Mouse (Mus musculus) CH12.LX (cell line): Measurements from ENCODE around the gene Wt1. TPM values are rescaled to one million over a fixed set of nuclear protein-coding genes. Genes with fewer than 3 reads are reported as not detected.

Experiments used
- DNase-seq: peaks from one replicate; pipeline ENCODE4 v3.0.0-alpha.2; 2013; ENCODE audit errors: extremely low read depth
- H3K27ac ChIP-seq: 2 replicates; pipeline ENCODE4 v1.5.1; 2012; ENCODE audit warnings: low read depth, mild to moderate bottlenecking, control low read depth, moderate library complexity; ENCODE audit not compliant: insufficient read depth
- H3K27me3 ChIP-seq: replicated peaks from 2 replicates; pipeline ENCODE3; 2012; ENCODE audit warnings: inconsistent platforms
- H3K36me3 ChIP-seq, 2 experiments: replicated peaks in 1 of 2; 2 replicates each; pipeline versions ENCODE3 to v1.6.1; 2012; ENCODE audit warnings: inconsistent platforms in 1 of 2, low read length in 1 of 2, mild to moderate bottlenecking in 1 of 2, mixed read lengths in 1 of 2, moderate library complexity in 1 of 2; ENCODE audit not compliant: control insufficient read depth in 1 of 2, insufficient read depth in 1 of 2
- H3K4me1 ChIP-seq, 2 experiments: 2 replicates each; pipeline ENCODE4 v1.6.1; 2012; ENCODE audit warnings: inconsistent platforms in 1 of 2, moderate library complexity in 1 of 2; ENCODE audit not compliant: insufficient read depth in 2 of 2, control insufficient read depth in 1 of 2
- H3K4me2 ChIP-seq: 2 replicates; pipeline ENCODE4 v1.6.1; 2012; ENCODE audit warnings: low read depth, mild to moderate bottlenecking, control low read depth; ENCODE audit not compliant: poor library complexity, insufficient read depth, severe bottlenecking
- H3K4me3 ChIP-seq, 3 experiments: fragments of 150-350 bp in 1 of 3; sonication (generic) in 1 of 3; replicated peaks in 1 of 3; 2 replicates each; pipeline versions ENCODE3 to v1.5.1; 2011 to 2012; ENCODE audit warnings: low read depth in 2 of 3, low read length in 2 of 3, mild to moderate bottlenecking in 2 of 3, moderate library complexity in 2 of 3, control low read depth in 1 of 3, improper control_type of control experiment in 1 of 3, inconsistent platforms in 1 of 3, mixed read lengths in 1 of 3; ENCODE audit not compliant: poor library complexity in 1 of 3
- H3K79me2 ChIP-seq: replicated peaks from 2 replicates; pipeline ENCODE4 v1.6.1; 2012; ENCODE audit warnings: mild to moderate bottlenecking, moderate library complexity; ENCODE audit not compliant: control insufficient read depth, poor library complexity, insufficient read depth, severe bottlenecking; ENCODE audit errors: extremely low read depth
- H3K9ac ChIP-seq: 2 replicates; pipeline ENCODE4 v1.6.1; 2012; ENCODE audit warnings: low read depth, mild to moderate bottlenecking, control low read depth, moderate library complexity; ENCODE audit not compliant: insufficient read depth
- H3K9me3 ChIP-seq: replicated peaks from 2 replicates; pipeline ENCODE3; 2012; ENCODE audit warnings: low read length, inconsistent platforms, mixed read lengths
- BHLHE40 ChIP-seq: IDR thresholded peaks from 2 replicates; pipeline ENCODE4 v1.6.1; 2011; ENCODE audit warnings: mild to moderate bottlenecking, low read depth, low read length, improper control_type of control experiment
- CHD2 ChIP-seq: IDR thresholded peaks from 2 replicates; pipeline ENCODE4 v1.6.1; 2011; ENCODE audit warnings: low read length, improper control_type of control experiment
- CTCF ChIP-seq, 2 experiments: IDR thresholded peaks in 1 of 2; conservative IDR thresholded peaks in 1 of 2; 2 replicates each; pipeline ENCODE4 v1.5.1; 2011 to 2012; ENCODE audit warnings: low read depth in 2 of 2, low read length in 2 of 2, improper control_type of control experiment in 1 of 2, inconsistent platforms in 1 of 2, mild to moderate bottlenecking in 1 of 2, moderate library complexity in 1 of 2
- ELF1 ChIP-seq: IDR thresholded peaks from 2 replicates; pipeline ENCODE4 v1.6.1; 2014; ENCODE audit warnings: low read depth, mild to moderate bottlenecking, inconsistent platforms, low read length, improper control_type of control experiment
- HCFC1 ChIP-seq: IDR thresholded peaks from 2 replicates; pipeline ENCODE4 v1.6.1; 2012; ENCODE audit warnings: low read depth, mild to moderate bottlenecking, inconsistent platforms, low read length, improper control_type of control experiment
- IRF4 ChIP-seq: IDR thresholded peaks from 2 replicates; pipeline ENCODE4 v1.6.1; 2014; ENCODE audit warnings: low read depth, mild to moderate bottlenecking, inconsistent platforms, low read length, improper control_type of control experiment
- MAX ChIP-seq: IDR thresholded peaks from 2 replicates; pipeline ENCODE4 v1.6.1; 2011; ENCODE audit warnings: low read length, improper control_type of control experiment
- MAZ ChIP-seq: IDR thresholded peaks from 2 replicates; pipeline ENCODE4 v1.6.1; 2012; ENCODE audit warnings: low read depth, mild to moderate bottlenecking, inconsistent platforms, low read length, improper control_type of control experiment, moderate library complexity
- MXI1 ChIP-seq: IDR thresholded peaks from 2 replicates; pipeline ENCODE4 v1.6.1; 2011; ENCODE audit warnings: mild to moderate bottlenecking, low read depth, low read length, improper control_type of control experiment
- MYC ChIP-seq: IDR thresholded peaks from 2 replicates; pipeline ENCODE4 v1.6.1; 2011; ENCODE audit warnings: low read depth, mild to moderate bottlenecking, improper control_type of control experiment, low read length
- NELFE ChIP-seq: IDR thresholded peaks from 2 replicates; pipeline ENCODE4 v1.6.1; 2011; ENCODE audit warnings: low read depth, low read length, improper control_type of control experiment
- RAD21 ChIP-seq: IDR thresholded peaks from 2 replicates; pipeline ENCODE4 v1.6.1; 2011; ENCODE audit warnings: low read depth, mild to moderate bottlenecking, low read length, improper control_type of control experiment, moderate library complexity
- SIN3A ChIP-seq: IDR thresholded peaks from 2 replicates; pipeline ENCODE4 v1.6.1; 2012; ENCODE audit warnings: low read length, improper control_type of control experiment, inconsistent platforms
- ZC3H11A ChIP-seq: IDR thresholded peaks from 2 replicates; pipeline ENCODE4 v1.6.1; 2012; ENCODE audit warnings: low read depth, mild to moderate bottlenecking, inconsistent platforms, low read length, improper control_type of control experiment
- ZKSCAN1 ChIP-seq: IDR thresholded peaks from 2 replicates; pipeline ENCODE4 v1.6.1; 2012; ENCODE audit warnings: low read depth, inconsistent platforms, low read length, improper control_type of control experiment, borderline replicate concordance
- ZNF384 ChIP-seq: IDR thresholded peaks from 2 replicates; pipeline ENCODE4 v1.6.1; 2012; ENCODE audit warnings: low read depth, low read length, improper control_type of control experiment, inconsistent platforms
- dilution Hi-C: fragments of 300-500 bp; cut with MboI; formaldehyde crosslinking; loops from 2 replicates; pipeline ENCODE4 v1.14.3; 2020; ENCODE audit warnings: low sequenced_read_pairs; ENCODE audit not compliant: extremely low pct_unique_long_range_greater_than_20kb, extremely low pct_ligation_motif_present
- in situ Hi-C: fragments of 300-500 bp; cut with MboI; formaldehyde crosslinking; loops from 3 replicates; pipeline ENCODE4 v1.14.3; 2019; ENCODE audit warnings: low sequenced_read_pairs, low pct_ligation_motif_present, low pct_unique_long_range_greater_than_20kb, mixed read lengths
- polyA plus RNA-seq: library from polyadenylated mRNA; unstranded; fragments of >175 nt; gene quantifications from 2 replicates; pipeline ENCODE4 v1.2.1, GENCODE M21; 2012; ENCODE audit warnings: low read depth; ENCODE audit not compliant: insufficient read length
- total RNA-seq, 2 experiments: library from RNA; depleted of rRNA; stranded (reverse); fragments of 300-350 nt in 1 of 2; fragments of >200 nt in 1 of 2; gene quantifications; 2 replicates each; pipeline ENCODE4 v1.2.3; 2012 to 2014

Wt1 gene
- total and polyA plus RNA-seq, 3 experiments, result not detected

DNA sequence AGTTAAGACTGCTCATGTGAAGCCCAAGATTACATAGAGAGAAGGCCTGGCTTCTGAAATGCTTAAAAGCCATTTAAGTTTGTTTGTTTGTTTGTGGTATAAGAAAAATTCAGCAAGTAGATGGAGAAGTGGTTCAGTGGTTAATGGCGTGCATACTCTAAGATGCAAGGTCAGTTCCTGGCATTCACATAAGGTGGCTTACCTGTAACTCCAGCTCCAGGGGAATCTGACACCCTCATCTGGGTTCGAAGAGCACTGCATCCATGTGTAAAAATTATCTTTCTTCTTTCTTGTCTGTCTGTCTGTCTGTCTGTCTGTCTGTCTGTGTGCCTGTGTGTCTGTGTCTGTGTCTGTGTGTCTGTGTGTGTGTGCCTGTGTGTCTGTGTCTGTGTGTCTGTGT, 34.6 kb upstream of the Wt1 start, which contains the start of gene Gm11060:
Gene Gm11060 (plus strand): TSS at position 301 of the 400 bp plus-strand sequence.
- Histone ChIP-seq H3K9ac (no peak within 1 kb of the TSS), H3K4me3 (no peak within 1 kb of the TSS), H3K79me2 (no peaks in the 10 kb centered on the region), H3K4me1 (peaks cover 0 to 6% of the 10 kb centered on the region in 2 experiments; a peak in 3 of 4 replicates), H3K27ac (no peak within 1 kb of the TSS), H3K9me3 (no peaks in the 10 kb centered on the region), H3K27me3 (no peaks in the 10 kb centered on the region), H3K4me2 (no peak within 1 kb of the TSS), H3K36me3 (no peaks in the 10 kb centered on the region)
- in situ Hi-C loops (no loop called here), dilution Hi-C loops (no loop called here)
- TF ChIP-seq MAZ, result no peak
- no peak for TF ChIP-seq HCFC1
- no peak for DNase-seq

DNA sequence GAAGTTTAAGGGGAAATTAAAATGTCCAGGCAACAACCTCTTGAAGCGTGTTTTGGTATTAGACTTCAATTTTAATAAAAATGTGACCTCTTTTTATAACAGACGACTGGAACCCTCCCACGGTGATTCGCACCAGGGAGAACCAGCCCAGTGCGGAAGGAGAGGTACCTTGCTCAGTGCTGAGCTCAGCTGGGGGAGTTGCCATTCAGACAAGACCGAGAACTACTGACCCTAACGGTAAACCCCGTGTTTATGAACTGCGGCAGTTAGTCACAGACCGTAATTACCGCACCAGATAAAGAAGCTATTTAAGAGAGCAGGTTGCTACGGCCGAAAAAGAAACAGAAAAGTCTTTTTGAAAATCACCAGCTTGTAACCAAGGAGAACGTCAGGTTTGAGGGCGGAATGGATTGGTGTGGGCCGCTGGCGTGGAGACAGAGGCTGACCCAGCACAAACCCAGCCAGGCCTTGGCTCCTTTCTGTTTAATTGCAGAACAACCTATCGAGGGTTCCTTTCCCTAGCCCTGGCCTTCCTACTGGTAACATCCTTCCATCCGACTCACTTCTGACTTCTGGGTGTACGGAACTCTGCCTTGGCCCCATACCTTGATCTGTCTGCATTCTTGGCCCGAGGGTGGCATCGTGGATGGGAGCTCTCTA, 28.9 kb upstream of the Wt1 start:
- in situ Hi-C loops (no loop called here), dilution Hi-C loops (no loop called here)
- Histone ChIP-seq H3K79me2 (no peaks in the 10 kb centered on the region), H3K9ac (no peak overlapping the region), H3K27me3 (no peaks in the 10 kb centered on the region), H3K9me3 (no peaks in the 10 kb centered on the region), H3K4me3 (no peak overlapping the region), H3K4me1 (peaks cover 0 to 6% of the 10 kb centered on the region in 2 experiments; a peak in 3 of 4 replicates), H3K36me3 (no peaks in the 10 kb centered on the region), H3K27ac (no peak overlapping the region), H3K4me2 (no peak overlapping the region)
- DNase-seq, result no peak
- no peak for TF ChIP-seq ELF1
- TF ChIP-seq CHD2, result no peak
- no peak for TF ChIP-seq MXI1
- no peak for TF ChIP-seq IRF4
- TF ChIP-seq SIN3A, result no peak
- no peak for TF ChIP-seq ZNF384
- TF ChIP-seq ZC3H11A, result no peak
- TF ChIP-seq MAX, result no peak
- TF ChIP-seq MYC, result no peak
- no peak for TF ChIP-seq NELFE
- TF ChIP-seq ZKSCAN1, result no peak
- TF ChIP-seq BHLHE40, result no peak
- TF ChIP-seq RAD21, result no peak
- no peak for TF ChIP-seq CTCF (conservative IDR thresholded peaks at IDR 0.05 in 1 of 2, IDR thresholded peaks at IDR 0.05 in 1 of 2; ENCODE audit: low read depth in 2 of 2, low read length in 2 of 2)
